Mouse (Mus musculus): Measurements from ENCODE around the gene Xk. TPM values are rescaled to one million over a fixed set of nuclear protein-coding genes. Genes with fewer than 3 reads are reported as not detected.
"Not testable (repeated sequence)": the region's sequence is repeated elsewhere in the genome, so short reads cannot be mapped to it uniquely, and the experiment has no call there.

Xk gene
- polyA plus RNA-seq, 1 experiment = 0.28 TPM

DNA sequence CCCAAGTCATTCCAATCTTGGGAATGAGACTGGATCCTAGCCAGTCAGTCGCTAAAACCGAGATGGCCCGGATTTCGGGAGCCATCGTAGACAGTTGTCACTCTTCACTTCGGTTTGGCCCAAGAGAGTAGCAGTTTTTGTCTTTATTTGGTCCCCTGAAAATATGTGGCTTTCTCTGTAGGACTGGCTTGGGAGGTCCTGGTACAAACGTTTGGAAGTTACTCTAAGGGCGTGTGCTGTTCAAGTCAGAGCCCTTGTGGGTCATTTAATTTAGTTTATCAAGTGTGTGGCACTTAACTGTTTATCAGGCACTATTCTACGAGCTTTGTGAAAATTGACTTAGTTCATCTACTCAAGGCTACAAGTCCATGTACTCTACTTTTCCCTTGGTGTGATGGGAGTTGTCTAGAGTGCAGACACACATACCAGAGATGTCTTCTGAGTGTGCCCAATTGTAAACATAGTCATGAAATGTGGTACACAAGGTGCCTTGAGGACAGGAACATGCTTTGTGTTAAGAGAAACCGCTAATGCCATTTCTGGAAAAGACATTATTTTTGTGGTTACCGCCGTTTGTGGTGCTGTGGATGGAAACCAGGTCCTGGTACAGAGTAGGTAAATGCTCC is 934 bp downstream of the Xk start:
- no peak for DNase-seq
- Histone ChIP-seq H3K36me3 (ENCODE audit: control insufficient read depth, insufficient read depth, low read length) (no peaks in the 10 kb centered on the region), H3K27ac (ENCODE audit: insufficient read depth, low read depth, low read length) (no peak overlapping the region), H3K4me1 (ENCODE audit: control insufficient read depth, insufficient read depth, low read length) (no peaks in the 10 kb centered on the region), H3K4me3 (ENCODE audit: insufficient read depth, low read depth, low read length) (peak overlapping the region; percentile 71), H3K27me3 (replicated peaks; ENCODE audit: control insufficient read depth, insufficient read depth, low read length) (no peaks in the 10 kb centered on the region)
- TF ChIP-seq CTCF (conservative IDR thresholded peaks at IDR 0.05; ENCODE audit: insufficient read depth, insufficient read length, low read depth, low read length) (no peak), POLR2A (IDR thresholded peaks at IDR 0.05; ENCODE audit: low read depth, low read length) (no peak)
- WGBS = 61% methylated on average over 12 of the region's 12 CpGs

- no peaks in the 10 kb centered on the region for H3K36me3 ChIP-seq (ENCODE audit: control insufficient read depth, insufficient read depth, low read length)
- WGBS = 84% methylated on average over 8 of the region's 8 CpGs
- no peaks in the 10 kb centered on the region for H3K27me3 ChIP-seq (replicated peaks; ENCODE audit: control insufficient read depth, insufficient read depth, low read length)
- DNase-seq = no peak
- no peak overlapping the region for H3K27ac ChIP-seq (ENCODE audit: insufficient read depth, low read depth, low read length)
- TF ChIP-seq CTCF (conservative IDR thresholded peaks at IDR 0.05; ENCODE audit: insufficient read depth, insufficient read length, low read depth, low read length) = no peak
- TF ChIP-seq POLR2A (IDR thresholded peaks at IDR 0.05; ENCODE audit: low read depth, low read length) = no peak
- no peaks in the 10 kb centered on the region for H3K4me1 ChIP-seq (ENCODE audit: control insufficient read depth, insufficient read depth, low read length)
- H3K4me3 ChIP-seq (ENCODE audit: insufficient read depth, low read depth, low read length) = no peak overlapping the region
Measured at GRCm38 (mm10) chrX:9274321-9274720, 1.8 kb downstream of the Xk start.

DNA sequence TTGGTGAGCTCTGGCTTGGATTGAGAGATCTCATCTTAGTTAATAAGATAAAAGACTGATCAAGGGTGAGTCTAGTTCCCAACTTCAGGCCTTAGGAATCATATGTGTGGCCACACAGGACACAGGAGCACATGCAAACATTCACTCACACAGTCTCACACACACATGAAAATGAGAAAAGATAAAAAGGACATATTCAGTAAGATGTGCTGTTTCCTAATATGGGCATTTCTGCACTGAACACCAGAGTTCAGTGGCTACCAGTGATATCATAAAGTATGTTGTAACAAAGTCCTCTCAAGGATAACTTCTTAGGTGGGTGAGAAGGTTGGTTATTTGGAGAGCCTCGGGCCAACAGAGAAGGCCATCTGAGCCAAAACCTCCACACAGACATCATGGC is 10.9 kb downstream of the Xk start, which contains the start of gene H2al1m:
H2al1m (plus strand) TSS at position 301 of the 400 bp plus-strand sequence.
- no CpG with 5 or more reads among the region's 1 CpGs for WGBS
- H3K36me3 ChIP-seq (ENCODE audit: control insufficient read depth, insufficient read depth, low read length); H3K4me1 ChIP-seq (ENCODE audit: control insufficient read depth, insufficient read depth, low read length); H3K4me3 ChIP-seq (ENCODE audit: insufficient read depth, low read depth, low read length); H3K27ac ChIP-seq (ENCODE audit: insufficient read depth, low read depth, low read length); DNase-seq; H3K27me3 ChIP-seq (replicated peaks; ENCODE audit: control insufficient read depth, insufficient read depth, low read length): not testable (repeated sequence)

DNA sequence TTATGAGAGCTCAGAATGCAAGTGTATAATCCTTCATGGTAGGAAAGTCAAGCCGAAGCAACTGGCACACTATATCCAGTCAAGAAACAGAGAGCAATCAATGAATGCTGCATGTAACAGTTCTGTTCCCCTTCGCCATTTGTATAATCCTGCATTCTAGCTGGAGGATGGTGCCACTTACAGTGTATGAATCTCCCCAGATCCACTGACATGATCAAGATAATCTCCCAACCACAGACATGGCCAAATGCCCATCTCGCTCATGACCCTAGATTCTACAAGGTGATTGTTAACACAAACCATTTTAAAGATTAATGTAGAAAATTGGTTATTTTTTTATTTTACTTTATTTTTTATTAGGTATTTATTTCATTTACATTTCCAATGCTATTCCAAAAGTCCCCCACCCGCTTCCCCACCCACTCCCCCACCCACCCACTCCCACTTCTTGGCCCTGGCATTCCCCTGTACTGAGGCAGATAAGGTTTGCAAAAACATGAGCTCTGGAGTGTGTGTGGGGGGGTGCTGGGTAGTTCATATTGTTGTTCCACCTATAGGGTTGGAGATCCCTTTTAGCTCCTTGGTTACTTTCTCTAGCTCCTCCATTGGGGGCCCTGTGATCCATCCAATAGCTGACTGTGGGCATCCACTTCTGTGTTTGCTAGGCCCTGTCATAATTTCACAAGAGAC is 20.7 kb downstream of the Xk start:
- not testable (repeated sequence) for H3K36me3 ChIP-seq (ENCODE audit: control insufficient read depth, insufficient read depth, low read length); H3K27me3 ChIP-seq (replicated peaks; ENCODE audit: control insufficient read depth, insufficient read depth, low read length); H3K27ac ChIP-seq (ENCODE audit: insufficient read depth, low read depth, low read length); H3K4me1 ChIP-seq (ENCODE audit: control insufficient read depth, insufficient read depth, low read length); DNase-seq; H3K4me3 ChIP-seq (ENCODE audit: insufficient read depth, low read depth, low read length)
- 97% methylated on average over 4 of the region's 4 CpGs for WGBS

DNA sequence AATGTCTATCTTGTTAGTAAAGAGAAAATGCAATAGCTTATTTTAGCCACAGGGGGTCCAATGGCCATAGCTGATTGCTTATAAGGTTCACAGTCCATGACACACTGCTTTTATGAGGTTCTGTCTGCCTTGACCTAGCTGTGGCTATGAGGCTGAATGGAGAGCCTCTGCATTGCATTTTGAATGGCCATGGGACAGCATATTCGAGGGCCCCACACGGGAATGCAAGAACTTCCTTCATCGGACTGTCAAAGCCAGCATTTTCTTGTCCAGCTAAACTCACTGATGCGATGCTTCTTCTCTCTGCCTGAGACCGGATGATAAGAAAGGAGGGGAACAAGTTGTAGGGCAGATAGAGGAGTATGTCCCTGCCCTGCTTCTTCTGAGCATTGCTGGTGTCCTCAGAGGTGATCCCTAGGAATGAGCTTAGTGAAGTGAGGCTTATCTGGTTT is 25.9 kb downstream of the Xk start:
- DNase-seq = no peak
- WGBS = 86% methylated on average over 5 of the region's 5 CpGs
- no peaks in the 10 kb centered on the region for H3K27me3 ChIP-seq (replicated peaks; ENCODE audit: control insufficient read depth, insufficient read depth, low read length)
- no peaks in the 10 kb centered on the region for H3K4me1 ChIP-seq (ENCODE audit: control insufficient read depth, insufficient read depth, low read length)
- no peaks in the 10 kb centered on the region for H3K36me3 ChIP-seq (ENCODE audit: control insufficient read depth, insufficient read depth, low read length)
- TF ChIP-seq POLR2A (IDR thresholded peaks at IDR 0.05; ENCODE audit: low read depth, low read length) (no peak), CTCF (conservative IDR thresholded peaks at IDR 0.05; ENCODE audit: insufficient read depth, insufficient read length, low read depth, low read length) (no peak)
- no peak overlapping the region for H3K4me3 ChIP-seq (ENCODE audit: insufficient read depth, low read depth, low read length)
- no peak overlapping the region for H3K27ac ChIP-seq (ENCODE audit: insufficient read depth, low read depth, low read length)

DNA sequence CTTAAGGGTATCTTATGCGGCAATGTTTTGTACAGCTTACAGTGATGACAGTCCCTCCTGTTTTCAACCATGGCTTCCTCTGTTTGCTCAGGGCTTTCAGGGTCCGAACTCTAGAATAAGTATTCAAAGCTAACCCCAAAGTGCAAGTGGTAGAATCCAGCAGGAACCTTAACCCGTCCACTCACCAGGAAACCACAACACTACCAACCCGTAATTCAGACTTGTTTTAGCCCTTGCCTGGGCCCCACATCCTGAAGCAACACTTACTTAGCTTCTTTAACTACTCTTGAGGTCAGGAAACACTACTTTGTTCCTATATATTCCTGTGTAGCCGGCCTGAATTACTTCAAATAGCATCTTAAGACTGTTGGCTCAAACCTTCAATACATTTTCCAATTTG is 30.2 kb downstream of the Xk start:
- Histone ChIP-seq H3K27ac (ENCODE audit: insufficient read depth, low read depth, low read length) (no peak overlapping the region), H3K27me3 (replicated peaks; ENCODE audit: control insufficient read depth, insufficient read depth, low read length) (no peaks in the 10 kb centered on the region), H3K4me3 (ENCODE audit: insufficient read depth, low read depth, low read length) (no peak overlapping the region), H3K36me3 (ENCODE audit: control insufficient read depth, insufficient read depth, low read length) (no peaks in the 10 kb centered on the region), H3K4me1 (ENCODE audit: control insufficient read depth, insufficient read depth, low read length) (no peaks in the 10 kb centered on the region)
- DNase-seq = no peak
- no peak for TF ChIP-seq POLR2A (IDR thresholded peaks at IDR 0.05; ENCODE audit: low read depth, low read length)
- no peak for TF ChIP-seq CTCF (conservative IDR thresholded peaks at IDR 0.05; ENCODE audit: insufficient read depth, insufficient read length, low read depth, low read length)
- 84% methylated on average over 5 of the region's 5 CpGs for WGBS

- no peak for TF ChIP-seq CTCF (conservative IDR thresholded peaks at IDR 0.05; ENCODE audit: insufficient read depth, insufficient read length, low read depth, low read length)
- TF ChIP-seq POLR2A (IDR thresholded peaks at IDR 0.05; ENCODE audit: low read depth, low read length) = no peak
- H3K36me3 ChIP-seq (ENCODE audit: control insufficient read depth, insufficient read depth, low read length) = no peaks in the 10 kb centered on the region
- no peak overlapping the region for H3K27ac ChIP-seq (ENCODE audit: insufficient read depth, low read depth, low read length)
- H3K27me3 ChIP-seq (replicated peaks; ENCODE audit: control insufficient read depth, insufficient read depth, low read length) = no peaks in the 10 kb centered on the region
- no peak overlapping the region for H3K4me3 ChIP-seq (ENCODE audit: insufficient read depth, low read depth, low read length)
- WGBS = 71% methylated on average over 1 of the region's 1 CpGs
- DNase-seq = no peak
- H3K4me1 ChIP-seq (ENCODE audit: control insufficient read depth, insufficient read depth, low read length) = no peaks in the 10 kb centered on the region
Measured at GRCm38 (mm10) chrX:9303455-9303854, 30.9 kb downstream of the Xk start.

DNA sequence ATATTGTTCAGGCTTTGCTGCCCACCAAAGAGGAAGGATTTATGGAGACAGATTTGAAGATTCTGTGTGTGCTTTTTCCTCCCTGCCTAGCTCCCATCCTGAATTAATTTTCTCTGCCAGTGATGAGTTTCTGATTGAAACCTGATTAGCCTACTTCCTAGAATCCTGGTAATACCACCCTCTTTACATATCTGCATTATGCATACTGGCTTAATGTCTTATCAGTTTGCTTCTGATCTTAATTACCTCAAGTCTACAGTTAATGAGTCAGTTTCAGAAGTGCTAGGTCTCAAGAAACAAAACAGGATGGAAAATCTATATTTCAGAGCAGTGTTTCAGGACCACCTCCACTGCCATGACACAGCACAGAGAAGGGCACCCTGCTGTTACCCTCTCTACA is 43.9 kb downstream of the Xk start:
- H3K27ac ChIP-seq (ENCODE audit: insufficient read depth, low read depth, low read length); H3K36me3 ChIP-seq (ENCODE audit: control insufficient read depth, insufficient read depth, low read length); DNase-seq; H3K4me3 ChIP-seq (ENCODE audit: insufficient read depth, low read depth, low read length); H3K27me3 ChIP-seq (replicated peaks; ENCODE audit: control insufficient read depth, insufficient read depth, low read length); H3K4me1 ChIP-seq (ENCODE audit: control insufficient read depth, insufficient read depth, low read length): not testable (repeated sequence)

GRCm38 (mm10) chrX:9327954-9328353 is 55.4 kb downstream of the Xk start:
- not testable (repeated sequence) for DNase-seq; H3K27ac ChIP-seq (ENCODE audit: insufficient read depth, low read depth, low read length)
- WGBS = 93% methylated on average over 25 of the region's 26 CpGs

DNA sequence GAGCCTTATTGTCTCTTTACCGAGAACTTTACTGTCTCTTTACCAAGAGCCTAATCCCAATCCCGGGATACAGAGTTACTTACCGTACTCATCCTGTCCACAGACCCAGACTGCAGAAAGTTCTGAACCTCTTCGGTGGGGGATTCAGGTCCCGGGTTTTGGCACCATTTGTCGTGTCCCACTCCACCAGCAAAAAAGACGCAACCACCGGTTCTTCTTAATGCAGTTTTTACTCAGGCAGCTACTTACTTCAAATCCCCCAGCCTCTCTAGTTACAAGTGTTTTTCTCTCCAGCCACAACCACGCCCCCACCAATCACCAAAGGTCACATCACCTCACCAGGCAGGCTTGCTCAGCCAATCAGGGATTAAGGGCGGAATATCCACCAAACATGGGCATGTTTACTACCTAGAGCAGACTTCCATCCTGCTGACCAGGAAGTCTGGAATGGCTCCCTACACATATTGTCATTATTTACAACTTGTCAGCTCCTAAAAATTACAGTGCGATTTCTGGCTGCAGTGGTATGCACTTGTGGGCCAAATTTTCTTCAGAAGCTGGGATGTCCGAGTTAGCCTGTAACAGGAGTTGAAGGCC is 59.9 kb downstream of the Xk start:
- not testable (repeated sequence) for H3K36me3 ChIP-seq (ENCODE audit: control insufficient read depth, insufficient read depth, low read length); H3K27me3 ChIP-seq (replicated peaks; ENCODE audit: control insufficient read depth, insufficient read depth, low read length); H3K27ac ChIP-seq (ENCODE audit: insufficient read depth, low read depth, low read length); H3K4me1 ChIP-seq (ENCODE audit: control insufficient read depth, insufficient read depth, low read length); H3K4me3 ChIP-seq (ENCODE audit: insufficient read depth, low read depth, low read length); DNase-seq
- WGBS = 81% methylated on average over 12 of the region's 12 CpGs

More at GRCm38 (mm10) chrX:9327954-9328353, 55.4 kb downstream of the Xk start:
- not testable (repeated sequence) for H3K27me3 ChIP-seq (replicated peaks; ENCODE audit: control insufficient read depth, insufficient read depth, low read length); H3K4me1 ChIP-seq (ENCODE audit: control insufficient read depth, insufficient read depth, low read length); H3K36me3 ChIP-seq (ENCODE audit: control insufficient read depth, insufficient read depth, low read length); H3K4me3 ChIP-seq (ENCODE audit: insufficient read depth, low read depth, low read length)

All from kidney, adult 2 months (tissue).